Mouse (Mus musculus) ES-Bruce4 (cell line): ENCODE measurements at regions not wholly inside any gene's neighbourhood (a gene's known extent, or its start where the extent isn't known, plus 50 kb on each side); places are given as distances from the start of the nearest gene placed in this dataset.

Experiments
- CTCF ChIP-seq: IDR thresholded peaks from one replicate; pipeline ENCODE4 v1.8.1; 2011; ENCODE audit warnings: low read depth, low read length
- EP300 ChIP-seq: IDR thresholded peaks from 2 replicates; pipeline ENCODE4 v1.6.1; 2011; ENCODE audit warnings: low read depth, low read length; ENCODE audit not compliant: insufficient read depth

DNA sequence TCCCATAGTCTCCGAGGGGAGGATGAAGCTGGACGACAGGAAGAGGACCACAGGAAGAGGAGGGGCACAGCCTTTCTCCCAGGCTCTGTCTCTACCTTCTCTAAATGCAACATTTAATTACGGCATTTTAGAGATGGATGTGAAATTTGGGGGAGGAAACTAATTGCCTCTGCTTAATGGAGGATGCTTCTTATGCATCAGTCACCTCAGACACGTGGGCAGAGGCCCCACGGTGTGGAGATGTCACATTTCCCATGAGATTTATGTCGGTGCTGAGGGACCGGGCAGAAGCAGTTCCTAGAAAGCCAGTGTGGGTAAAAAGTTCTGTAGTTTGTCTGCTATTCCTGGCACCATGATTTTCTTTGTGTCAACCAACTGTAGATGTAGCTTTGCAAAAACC, 122.8 kb downstream of the Tmx1 start:
- TF ChIP-seq EP300 (no peak), CTCF (no peak)
